In genomic region chr6:120911213-120912007, GRCm38 (mm10) we compare ENCODE assay signal across 12 mouse cellular contexts. TPM values are rescaled to one million over a fixed set of nuclear protein-coding genes. Genes with fewer than 3 reads are reported as not detected.
A peak's percentile ranks its signal among the peaks of the same experiment; 100 is the strongest.
DNase-seq lines count a peak whose midpoint lies in the region; ATAC-seq lines count a peak whose summit lies in the region.
"Had no signal": no experiment of that assay in that cellular context is flagged by ENCODE, and none has a peak within 500 bp of the region (broad histone marks: within the 10 kb centered on the region; RNA-seq: fewer than 3 reads in every experiment).

No protein-coding gene starts in this region.

- DNase-seq in NIH3T3 (ENCODE audit: low read depth): peak; percentile 41
- DNase-seq in liver, embryonic 11.5 days (ENCODE audit: low spot score): no peak
- DNase-seq in lung, postnatal 4 days: peak; percentile 52 to 65
- DNase-seq in B cell, adult 2 months: no peak
- no peak for DNase-seq in c-Kit-positive CD71-positive TER-119-positive erythroid progenitor cells, embryonic 14.5 days (ENCODE audit: low spot score)
- DNase-seq: forebrain, postnatal 0 days had no signal

- peak; percentile 34; the same call in 1 of the 2 replicates for ATAC-seq in intestine, embryonic 16.5 days
- no peak for ATAC-seq in intestine, embryonic 15.5 days
- no peak for ATAC-seq in liver, embryonic 11.5 days (replicated peaks; ENCODE audit: low FRiP score)
- ATAC-seq in midbrain, embryonic 15.5 days (replicated peaks): no peak
- ATAC-seq: forebrain, postnatal 0 days had no signal

- H3K9me3 ChIP-seq in intestine, embryonic 16.5 days (ENCODE audit: control insufficient read depth, low read length): no peaks in the 10 kb centered on the region
- no peaks in the 10 kb centered on the region for H3K9me3 ChIP-seq in intestine, embryonic 15.5 days
- H3K9me3 ChIP-seq in liver, embryonic 11.5 days (ENCODE audit: control insufficient read depth, low read length): no peaks in the 10 kb centered on the region
- H3K9me3 ChIP-seq in midbrain, embryonic 15.5 days: no peaks in the 10 kb centered on the region
- H3K9me3 ChIP-seq: embryonic facial prominence, embryonic 10.5 days; heart, embryonic 10.5 days; neural tube, embryonic 12.5 days had no signal

- H3K9ac ChIP-seq in intestine, embryonic 16.5 days (ENCODE audit: low read depth, low read length): no peak overlapping the region
- H3K9ac ChIP-seq in intestine, embryonic 15.5 days: no peak overlapping the region
- H3K9ac ChIP-seq in liver, embryonic 11.5 days (ENCODE audit: low read depth, low read length): no peak overlapping the region
- no peak overlapping the region for H3K9ac ChIP-seq in midbrain, embryonic 15.5 days
- H3K9ac ChIP-seq: forebrain, postnatal 0 days; neural tube, embryonic 12.5 days had no signal

- H3K4me1 ChIP-seq in intestine, embryonic 16.5 days (ENCODE audit: control insufficient read depth, insufficient read depth, low read length): peaks cover 16% of the 10 kb centered on the region
- H3K4me1 ChIP-seq in intestine, embryonic 15.5 days (replicated peaks): peaks cover 21% of the 10 kb centered on the region
- peaks cover 47% of the 10 kb centered on the region for H3K4me1 ChIP-seq in liver, embryonic 11.5 days (replicated peaks; ENCODE audit: control insufficient read depth, insufficient read depth, low read length)
- peaks cover 11% of the 10 kb centered on the region; the same call in 1 of the 2 replicates for H3K4me1 ChIP-seq in midbrain, embryonic 15.5 days

- H3K27ac ChIP-seq in intestine, embryonic 16.5 days (ENCODE audit: low read length): no peak overlapping the region
- H3K27ac ChIP-seq in intestine, embryonic 15.5 days: no peak overlapping the region
- H3K27ac ChIP-seq in liver, embryonic 11.5 days (ENCODE audit: low read depth, low read length): peak overlapping the region; percentile 23; the same call in 1 of the 2 replicates
- H3K27ac ChIP-seq in midbrain, embryonic 15.5 days: no peak overlapping the region
- H3K27ac ChIP-seq: embryonic facial prominence, embryonic 10.5 days; heart, embryonic 10.5 days; neural tube, embryonic 12.5 days had no signal

- WGBS in intestine, embryonic 16.5 days: 66% methylated on average over 13 of the region's 13 CpGs
- WGBS in intestine, embryonic 15.5 days: 69% methylated on average over 13 of the region's 13 CpGs
- 59% methylated on average over 13 of the region's 13 CpGs for WGBS in liver, embryonic 11.5 days
- 83% methylated on average over 13 of the region's 13 CpGs for WGBS in midbrain, embryonic 15.5 days

- no peak overlapping the region for H3K4me3 ChIP-seq in intestine, embryonic 16.5 days (ENCODE audit: low read length)
- H3K4me3 ChIP-seq in intestine, embryonic 15.5 days (replicated peaks): no peak overlapping the region
- H3K4me3 ChIP-seq in liver, embryonic 11.5 days (ENCODE audit: low read depth, low read length): no peak overlapping the region
- H3K4me3 ChIP-seq in midbrain, embryonic 15.5 days: no peak overlapping the region
- H3K4me3 ChIP-seq: embryonic facial prominence, embryonic 10.5 days; heart, embryonic 10.5 days; neural tube, embryonic 12.5 days had no signal

- H3K4me2 ChIP-seq in intestine, embryonic 16.5 days (ENCODE audit: low read depth, low read length): no peak overlapping the region
- no peak overlapping the region for H3K4me2 ChIP-seq in intestine, embryonic 15.5 days (replicated peaks)
- H3K4me2 ChIP-seq in liver, embryonic 11.5 days: 0 out of 2 replicates have a peak overlapping the region, but pooled peaks have one; percentile 16
- no peak overlapping the region for H3K4me2 ChIP-seq in midbrain, embryonic 15.5 days
- H3K4me2 ChIP-seq: neural tube, embryonic 12.5 days had no signal

- H3K36me3 ChIP-seq in intestine, embryonic 16.5 days (ENCODE audit: control insufficient read depth, insufficient read depth, low read length): no peaks in the 10 kb centered on the region
- no peaks in the 10 kb centered on the region for H3K36me3 ChIP-seq in intestine, embryonic 15.5 days
- no peaks in the 10 kb centered on the region for H3K36me3 ChIP-seq in liver, embryonic 11.5 days (ENCODE audit: control insufficient read depth, insufficient read depth, low read length)
- no peaks in the 10 kb centered on the region for H3K36me3 ChIP-seq in midbrain, embryonic 15.5 days (replicated peaks)
- H3K36me3 ChIP-seq: embryonic facial prominence, embryonic 10.5 days; heart, embryonic 10.5 days; neural tube, embryonic 12.5 days had no signal

- H3K27me3 ChIP-seq in intestine, embryonic 16.5 days (replicated peaks; ENCODE audit: control insufficient read depth, insufficient read depth, low read length): no peaks in the 10 kb centered on the region
- no peaks in the 10 kb centered on the region for H3K27me3 ChIP-seq in intestine, embryonic 15.5 days (replicated peaks)
- no peaks in the 10 kb centered on the region for H3K27me3 ChIP-seq in liver, embryonic 11.5 days (replicated peaks; ENCODE audit: control insufficient read depth, insufficient read depth, low read length)
- H3K27me3 ChIP-seq in midbrain, embryonic 15.5 days (replicated peaks): no peaks in the 10 kb centered on the region
- H3K27me3 ChIP-seq: neural tube, embryonic 12.5 days had no signal

RNA-seq across cellular contexts. Expression of gene Bid, which starts 5.2 kb away (rescaled TPM):
- 22.6 and 23.7 TPM in 2 replicates for polyA plus RNA-seq in intestine, embryonic 16.5 days (2015; fragmentation: Nextera tagmentation; extraction: Ambion mirVana)
- 20.9 and 21.0 TPM in 2 replicates for polyA plus RNA-seq in intestine, embryonic 15.5 days (2015; fragmentation: Nextera tagmentation; extraction: Ambion mirVana)
- 48.2 and 51.5 TPM in 2 replicates for polyA plus RNA-seq in liver, embryonic 11.5 days (2014; fragmentation: Nextera tagmentation; extraction: Ambion mirVana)
- polyA plus RNA-seq in midbrain, embryonic 15.5 days (2015; fragmentation: Nextera tagmentation; extraction: Ambion mirVana): 46.9 and 48.4 TPM in 2 replicates

Comparison
In these comparisons a context has a peak if more than half of its experiments do, and no peak if none do; other contexts are left out.
1. DNase-seq: peak in NIH3T3 (single experiment) and lung, postnatal 4 days (2 of 2); none in liver, embryonic 11.5 days (single experiment), B cell, adult 2 months (0 of 2) and c-Kit-positive CD71-positive TER-119-positive erythroid progenitor cells, embryonic 14.5 days (single experiment).